Mouse (Mus musculus) hindbrain, embryonic 11.5 days (tissue): ENCODE results near the gene Proser3. TPM values are rescaled to one million over a fixed set of nuclear protein-coding genes. Genes with fewer than 3 reads are reported as not detected.
A peak's percentile ranks its signal among the peaks of the same experiment; 100 is the strongest.

Experiments
- ATAC-seq: fragments of 200-750 bp; cut with Nextera tagmentation; 2 replicates; pipeline ENCODE4 v1.8.0; 2017; ENCODE audit warnings: mild to moderate bottlenecking, moderate TSS enrichment, moderate library complexity; ENCODE audit not compliant: low FRiP score
- DNase-seq: peaks from one replicate; pipeline ENCODE4 v3.0.0-alpha.2; 2015; ENCODE audit warnings: low spot score
- H3K27ac ChIP-seq: fragments of 300-500 bp; sonication (generic); 2 replicates; pipeline ENCODE4 v1.5.1; 2014; ENCODE audit warnings: mild to moderate bottlenecking, low read depth, low read length
- H3K27me3 ChIP-seq: fragments of 300-500 bp; sonication (generic); 2 replicates; pipeline ENCODE4 v1.6.1; 2014; ENCODE audit warnings: mild to moderate bottlenecking, low read length, moderate library complexity, mixed read lengths; ENCODE audit not compliant: control insufficient read depth, insufficient read depth
- H3K36me3 ChIP-seq: fragments of 300-500 bp; sonication (generic); 2 replicates; pipeline ENCODE4 v1.6.1; 2014; ENCODE audit warnings: mild to moderate bottlenecking, low read length, moderate library complexity, mixed read lengths; ENCODE audit not compliant: control insufficient read depth, insufficient read depth
- H3K4me1 ChIP-seq: fragments of 300-500 bp; sonication (generic); replicated peaks from 2 replicates; pipeline ENCODE4 v1.6.1; 2014; ENCODE audit warnings: low read length, mixed read lengths; ENCODE audit not compliant: control insufficient read depth, insufficient read depth
- H3K4me2 ChIP-seq: fragments of 300-500 bp; sonication (generic); replicated peaks from 2 replicates; pipeline ENCODE4 v1.6.1; 2014; ENCODE audit warnings: mild to moderate bottlenecking, low read depth, low read length
- H3K4me3 ChIP-seq: fragments of 300-500 bp; sonication (generic); 2 replicates; pipeline ENCODE4 v1.5.1; 2014; ENCODE audit warnings: low read depth, low read length
- H3K9ac ChIP-seq: fragments of 300-500 bp; sonication (generic); 2 replicates; pipeline ENCODE4 v1.6.1; 2014; ENCODE audit warnings: low read depth, low read length
- H3K9me3 ChIP-seq: fragments of 300-500 bp; sonication (generic); 2 replicates; pipeline ENCODE4 v1.6.1; 2016; ENCODE audit warnings: low read length; ENCODE audit not compliant: control insufficient read depth
- WGBS: fragments of 180-500 bp; shearing (Covaris S2); extraction: QIAGEN DNeasy Blood & Tissue Kit; methylation state at CpG from one replicate; pipeline ENCODE4 v1.1.7; 2014; 5-methylcytosine and 5-hydroxymethylcytosine counted together
- polyA plus RNA-seq: library from polyadenylated mRNA; unstranded; fragments of >200 nt; fragmentation: Nextera tagmentation; extraction: Ambion mirVana; gene quantifications from 2 replicates; pipeline ENCODE4 v1.2.1, GENCODE M21; 2014

Proser3 gene
- polyA plus RNA-seq, result 11.4 and 18.4 TPM in 2 replicates

- Histone ChIP-seq H3K4me3 (peak within 1 kb of the TSS; percentile 56), H3K27ac (peak within 1 kb of the TSS; percentile 82), H3K4me2 (peak within 1 kb of the TSS; percentile 88), H3K9ac (peak within 1 kb of the TSS; percentile 64), H3K27me3 (no peaks in the 10 kb centered on the region), H3K9me3 (no peaks in the 10 kb centered on the region), H3K36me3 (0 out of 2 replicates have a peak, but pooled peaks cover 5% of the 10 kb centered on the region), H3K4me1 (peaks cover 3% of the 10 kb centered on the region; the same call in 1 of the 2 replicates)
- DNase-seq (peak; percentile 95), ATAC-seq (peak; percentile 94)
- WGBS, result 1% methylated on average over 44 of the region's 44 CpGs
Measured at GRCm38 (mm10) chr7:30552102-30553020, at the start of gene Proser3, which contains the start of gene Hspb6. Proser3 (minus strand) TSS chr7:30552299. Hspb6 (plus strand) TSS chr7:30552178.

- H3K36me3 ChIP-seq, result no peaks in the 10 kb centered on the region
- no peak overlapping the region for H3K9ac ChIP-seq
- H3K27ac ChIP-seq, result no peak overlapping the region
- H3K27me3 ChIP-seq, result no peaks in the 10 kb centered on the region
- DNase-seq (no peak), ATAC-seq (no peak)
- H3K4me1 ChIP-seq, result no peaks in the 10 kb centered on the region
- H3K4me3 ChIP-seq, result no peak overlapping the region
- H3K4me2 ChIP-seq, result no peak overlapping the region
- 79% methylated on average over 7 of the region's 7 CpGs for WGBS
- no peaks in the 10 kb centered on the region for H3K9me3 ChIP-seq
Measured at GRCm38 (mm10) chr7:30600651-30601050, 48.6 kb upstream of the Proser3 start.

GRCm38 (mm10) chr7:30599933-30600353 is 47.8 kb upstream of the Proser3 start:
- peak; percentile 84 for DNase-seq
- Histone ChIP-seq H3K4me1 (no peaks in the 10 kb centered on the region), H3K36me3 (no peaks in the 10 kb centered on the region), H3K9ac (no peak overlapping the region), H3K4me2 (peak overlapping the region; percentile 6), H3K4me3 (no peak overlapping the region), H3K27me3 (no peaks in the 10 kb centered on the region), H3K9me3 (no peaks in the 10 kb centered on the region), H3K27ac (no peak overlapping the region)
- 4% methylated on average over 16 of the region's 16 CpGs for WGBS
- ATAC-seq, result peak; percentile 99

GRCm38 (mm10) chr7:30598786-30599185 is 46.7 kb upstream of the Proser3 start, which contains the start of gene Zbtb32:
Zbtb32 (minus strand) TSS chr7:30598909.
- Histone ChIP-seq H3K4me3 (no peak within 1 kb of the TSS), H3K9ac (0 out of 2 replicates have a peak within 1 kb of the TSS, but pooled peaks have one; percentile 1), H3K4me1 (no peaks in the 10 kb centered on the region)

GRCm38 (mm10) chr7:30596811-30597210 is 44.7 kb upstream of the Proser3 start:
- no peak overlapping the region for H3K4me2 ChIP-seq
- H3K9me3 ChIP-seq, result no peaks in the 10 kb centered on the region
- ATAC-seq (no peak), DNase-seq (no peak)
- H3K4me3 ChIP-seq, result no peak overlapping the region
- H3K27ac ChIP-seq, result no peak overlapping the region
- whole genome bisulfite sequencing, result 78% methylated on average over 5 of the region's 5 CpGs
- no peaks in the 10 kb centered on the region for H3K27me3 ChIP-seq
- no peak overlapping the region for H3K9ac ChIP-seq
- no peaks in the 10 kb centered on the region for H3K36me3 ChIP-seq
- no peaks in the 10 kb centered on the region for H3K4me1 ChIP-seq

More at GRCm38 (mm10) chr7:30598786-30599185, 46.7 kb upstream of the Proser3 start, which contains the start of gene Zbtb32:
- DNase-seq, result no peak
- no peaks in the 10 kb centered on the region for H3K36me3 ChIP-seq
- H3K27me3 ChIP-seq, result no peaks in the 10 kb centered on the region
- no peaks in the 10 kb centered on the region for H3K9me3 ChIP-seq
- 95% methylated on average over 12 of the region's 12 CpGs for WGBS
- no peak for ATAC-seq
- H3K27ac ChIP-seq, result no peak within 1 kb of the TSS
- H3K4me2 ChIP-seq, result peak within 1 kb of the TSS; percentile 6

- Histone ChIP-seq H3K36me3 (no peaks in the 10 kb centered on the region), H3K4me3 (no peak overlapping the region), H3K9ac (no peak overlapping the region), H3K4me1 (no peaks in the 10 kb centered on the region), H3K27ac (no peak overlapping the region), H3K27me3 (no peaks in the 10 kb centered on the region), H3K9me3 (no peaks in the 10 kb centered on the region), H3K4me2 (no peak overlapping the region)
- ATAC-seq (no peak), DNase-seq (no peak)
- WGBS, result 84% methylated on average over 5 of the region's 5 CpGs
Measured at GRCm38 (mm10) chr7:30596093-30596492, 44.0 kb upstream of the Proser3 start.

GRCm38 (mm10) chr7:30594510-30595024 is 42.5 kb upstream of the Proser3 start:
- ATAC-seq, result no peak
- no peaks in the 10 kb centered on the region; the same call in 1 of the 2 replicates for H3K4me1 ChIP-seq
- H3K36me3 ChIP-seq, result no peaks in the 10 kb centered on the region
- WGBS, result 68% methylated on average over 4 of the region's 4 CpGs
- no peak overlapping the region for H3K4me2 ChIP-seq
- H3K9me3 ChIP-seq, result no peaks in the 10 kb centered on the region
- H3K27ac ChIP-seq, result no peak overlapping the region
- no peak overlapping the region for H3K9ac ChIP-seq
- H3K27me3 ChIP-seq, result no peaks in the 10 kb centered on the region
- no peak overlapping the region for H3K4me3 ChIP-seq
- DNase-seq, result no peak

GRCm38 (mm10) chr7:30593579-30594509 is 41.7 kb upstream of the Proser3 start:
- Histone ChIP-seq H3K9me3 (no peaks in the 10 kb centered on the region), H3K9ac (no peak overlapping the region), H3K27me3 (no peaks in the 10 kb centered on the region), H3K4me1 (no peaks in the 10 kb centered on the region; the same call in 1 of the 2 replicates), H3K4me2 (no peak overlapping the region), H3K4me3 (no peak overlapping the region), H3K27ac (no peak overlapping the region), H3K36me3 (no peaks in the 10 kb centered on the region)
- ATAC-seq (no peak), DNase-seq (no peak)
- WGBS, result 69% methylated on average over 10 of the region's 10 CpGs
